Mouse (Mus musculus) neural tube, embryonic 15.5 days (tissue): Measurements from ENCODE around the gene Gxylt2. TPM values are rescaled to one million over a fixed set of nuclear protein-coding genes. Genes with fewer than 3 reads are reported as not detected.

Experiments
- ATAC-seq: fragments of 200-750 bp; cut with Nextera tagmentation; 2 replicates; pipeline ENCODE4 v1.8.0; 2017; ENCODE audit warnings: mild to moderate bottlenecking, moderate TSS enrichment, moderate library complexity; ENCODE audit not compliant: low FRiP score
- H3K27ac ChIP-seq: fragments of 300-500 bp; sonication (generic); replicated peaks from 2 replicates; pipeline ENCODE4 v1.5.1; 2015; ENCODE audit warnings: mild to moderate bottlenecking, inconsistent platforms
- H3K27me3 ChIP-seq: fragments of 300-500 bp; sonication (generic); replicated peaks from 2 replicates; pipeline ENCODE4 v1.6.1; 2015; ENCODE audit warnings: inconsistent platforms
- H3K36me3 ChIP-seq: fragments of 300-500 bp; sonication (generic); 2 replicates; pipeline ENCODE4 v1.6.1; 2015; ENCODE audit warnings: inconsistent platforms
- H3K4me1 ChIP-seq: fragments of 300-500 bp; sonication (generic); 2 replicates; pipeline ENCODE4 v1.6.1; 2015; ENCODE audit warnings: inconsistent platforms
- H3K4me2 ChIP-seq: fragments of 300-500 bp; sonication (generic); 2 replicates; pipeline ENCODE4 v1.6.1; 2015; ENCODE audit warnings: inconsistent platforms, mild to moderate bottlenecking, moderate library complexity
- H3K4me3 ChIP-seq: fragments of 300-500 bp; sonication (generic); replicated peaks from 2 replicates; pipeline ENCODE4 v1.5.1; 2015; ENCODE audit warnings: mild to moderate bottlenecking, inconsistent platforms
- H3K9ac ChIP-seq: fragments of 300-500 bp; sonication (generic); replicated peaks from 2 replicates; pipeline ENCODE4 v1.6.1; 2015; ENCODE audit warnings: mild to moderate bottlenecking, inconsistent platforms
- H3K9me3 ChIP-seq: fragments of 300-500 bp; sonication (generic); replicated peaks from 2 replicates; pipeline ENCODE4 v1.6.1; 2016; ENCODE audit warnings: inconsistent platforms
- WGBS: fragments of 180-500 bp; shearing (Covaris S2); methylation state at CpG from one replicate; pipeline ENCODE4 v1.1.7; 2015; ENCODE audit warnings: mixed read lengths; 5-methylcytosine and 5-hydroxymethylcytosine counted together
- polyA plus RNA-seq: library from polyadenylated mRNA; unstranded; fragments of >200 nt; fragmentation: Nextera tagmentation; extraction: Ambion mirVana; gene quantifications from 2 replicates; pipeline ENCODE4 v1.2.1, GENCODE M21; 2015

The Gxylt2 gene
- polyA plus RNA-seq, 1 experiment from 2014 or later: 2.2 TPM

DNA sequence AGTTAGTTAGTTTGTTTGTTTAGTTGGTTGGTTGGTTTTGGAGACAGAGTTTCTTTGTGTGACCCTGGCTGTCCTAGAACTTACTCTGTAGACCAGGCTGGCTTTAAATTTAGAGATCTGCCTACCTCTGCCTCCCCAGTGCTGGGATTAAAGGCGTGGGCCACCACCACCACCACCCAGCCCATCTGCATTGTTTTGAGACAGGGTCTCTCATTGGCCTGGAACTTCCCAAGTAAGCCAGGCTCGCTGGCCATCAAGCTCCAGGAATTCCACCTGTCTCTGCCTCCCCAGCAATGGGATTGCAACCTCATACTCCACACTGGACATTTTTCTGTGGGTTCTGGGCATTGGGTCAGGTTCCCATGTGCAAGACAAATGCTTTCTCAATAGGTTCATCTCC is 18.2 kb upstream of the Gxylt2 start:
- 88% methylated on average over 2 of the region's 2 CpGs for WGBS
- Histone ChIP-seq H3K27ac (no peak overlapping the region), H3K9ac (no peak overlapping the region), H3K4me3 (no peak overlapping the region), H3K9me3 (no peaks in the 10 kb centered on the region), H3K27me3 (no peaks in the 10 kb centered on the region), H3K36me3 (no peaks in the 10 kb centered on the region), H3K4me2 (no peak overlapping the region), H3K4me1 (no peaks in the 10 kb centered on the region)
- ATAC-seq: no peak

GRCm38 (mm10) chr6:100699986-100700385 is 4.5 kb upstream of the Gxylt2 start:
- H3K27ac ChIP-seq: no peak overlapping the region
- no peaks in the 10 kb centered on the region for H3K36me3 ChIP-seq
- H3K4me2 ChIP-seq: no peak overlapping the region
- H3K9me3 ChIP-seq: no peaks in the 10 kb centered on the region
- ATAC-seq: no peak
- H3K4me3 ChIP-seq: no peak overlapping the region
- no peak overlapping the region for H3K9ac ChIP-seq
- 86% methylated on average over 5 of the region's 5 CpGs for WGBS
- peaks cover 8% of the 10 kb centered on the region for H3K4me1 ChIP-seq
- peaks cover 18% of the 10 kb centered on the region for H3K27me3 ChIP-seq

DNA sequence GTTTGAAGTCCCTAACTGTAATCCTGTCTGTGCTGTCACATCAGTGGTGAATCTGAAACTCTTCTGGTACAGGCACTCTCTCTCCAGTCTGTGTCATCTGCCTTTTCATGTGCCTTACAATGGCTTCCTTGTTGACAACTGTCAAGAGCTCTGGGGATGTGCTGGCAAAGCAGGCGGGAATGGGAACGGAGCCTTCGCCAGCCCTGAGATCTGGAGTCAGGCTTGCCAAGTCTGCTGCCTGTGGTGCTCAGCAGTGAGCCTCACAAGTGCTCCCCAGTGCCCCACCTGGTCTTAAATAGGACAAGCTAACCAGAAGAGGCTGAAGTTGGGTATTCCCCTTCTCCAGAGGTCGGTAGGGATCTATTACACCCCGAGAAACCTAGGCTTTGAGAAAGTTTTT is 3.8 kb upstream of the Gxylt2 start:
- H3K27ac ChIP-seq: no peak overlapping the region
- ATAC-seq: no peak
- 64% methylated on average over 5 of the region's 5 CpGs for WGBS

GRCm38 (mm10) chr6:100704197-100704573 is 349 bp upstream of the Gxylt2 start:
- Histone ChIP-seq H3K36me3 (no peaks in the 10 kb centered on the region), H3K4me2 (peak overlapping the region; percentile 98), H3K9me3 (no peaks in the 10 kb centered on the region), H3K27ac (no peak overlapping the region), H3K9ac (peak overlapping the region; percentile 66), H3K4me3 (peak overlapping the region; percentile 65), H3K4me1 (peaks cover 16% of the 10 kb centered on the region), H3K27me3 (peaks cover 38% of the 10 kb centered on the region)
- WGBS: 35% methylated on average over 8 of the region's 8 CpGs
- ATAC-seq: no peak; the same call in 1 of the 2 replicates

More for the DNA sequence above, 3.8 kb upstream of the Gxylt2 start:
- Histone ChIP-seq H3K9me3 (no peaks in the 10 kb centered on the region), H3K27me3 (peaks cover 26% of the 10 kb centered on the region), H3K36me3 (no peaks in the 10 kb centered on the region), H3K4me1 (peaks cover 15% of the 10 kb centered on the region), H3K4me2 (no peak overlapping the region), H3K9ac (no peak overlapping the region), H3K4me3 (no peak overlapping the region)

DNA sequence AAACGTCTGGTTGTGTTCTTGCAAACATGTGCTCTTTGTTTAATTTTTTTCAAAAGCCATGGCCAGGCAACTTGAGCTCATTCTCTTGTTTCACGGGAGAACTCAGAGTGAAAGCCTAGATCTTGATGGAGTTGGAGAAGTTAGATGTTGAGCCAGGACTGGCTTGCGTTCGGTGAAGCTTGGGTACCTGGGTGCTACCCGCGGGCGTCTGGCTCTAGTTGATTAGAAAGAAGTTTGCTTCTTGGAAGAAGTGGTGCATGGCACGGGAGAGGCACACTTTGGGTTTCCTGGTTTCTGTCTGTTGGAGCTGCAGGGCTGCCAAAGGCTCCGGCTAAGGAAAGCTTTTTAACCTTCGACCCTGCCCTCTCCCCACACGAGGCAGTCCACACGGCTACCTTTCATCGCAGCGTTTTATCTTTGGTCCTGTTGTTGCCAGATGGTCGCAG is 855 bp downstream of the Gxylt2 start:
- H3K9ac ChIP-seq: 0 out of 2 replicates have a peak overlapping the region, but pooled peaks have one; percentile 66
- 5% methylated on average over 15 of the region's 15 CpGs for WGBS
- peaks cover 21% of the 10 kb centered on the region for H3K4me1 ChIP-seq
- peak overlapping the region; percentile 65 for H3K4me3 ChIP-seq
- H3K36me3 ChIP-seq: no peaks in the 10 kb centered on the region
- no peak for ATAC-seq
- H3K4me2 ChIP-seq: peak overlapping the region; percentile 98
- H3K9me3 ChIP-seq: no peaks in the 10 kb centered on the region
- H3K27ac ChIP-seq: no peak overlapping the region
- peaks cover 38% of the 10 kb centered on the region for H3K27me3 ChIP-seq

DNA sequence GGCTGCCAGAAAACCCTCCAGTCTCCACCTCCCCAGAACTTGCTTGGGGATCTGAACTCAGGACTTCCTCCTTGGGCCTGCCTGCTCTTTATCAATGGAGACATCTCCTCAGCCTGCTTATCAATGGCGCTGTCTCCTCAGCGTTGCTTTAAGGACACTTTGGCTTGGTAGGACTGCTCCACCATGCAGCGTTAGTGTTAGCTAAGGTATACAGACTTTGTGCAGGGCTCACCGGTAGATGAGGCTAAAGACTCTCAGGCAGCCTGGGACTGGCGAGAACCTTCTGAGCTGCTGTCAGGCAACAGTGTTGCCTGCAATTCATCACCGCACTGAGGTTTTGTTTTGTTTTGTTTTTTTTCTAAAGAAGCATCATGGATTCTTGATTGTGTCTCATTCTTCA is 2.3 kb downstream of the Gxylt2 start:
- Histone ChIP-seq H3K27ac (no peak overlapping the region), H3K9me3 (no peaks in the 10 kb centered on the region), H3K4me1 (peaks cover 21% of the 10 kb centered on the region), H3K4me3 (no peak overlapping the region), H3K4me2 (no peak overlapping the region), H3K27me3 (peaks cover 38% of the 10 kb centered on the region), H3K9ac (no peak overlapping the region), H3K36me3 (no peaks in the 10 kb centered on the region)
- no peak for ATAC-seq
- 83% methylated on average over 6 of the region's 6 CpGs for WGBS

DNA sequence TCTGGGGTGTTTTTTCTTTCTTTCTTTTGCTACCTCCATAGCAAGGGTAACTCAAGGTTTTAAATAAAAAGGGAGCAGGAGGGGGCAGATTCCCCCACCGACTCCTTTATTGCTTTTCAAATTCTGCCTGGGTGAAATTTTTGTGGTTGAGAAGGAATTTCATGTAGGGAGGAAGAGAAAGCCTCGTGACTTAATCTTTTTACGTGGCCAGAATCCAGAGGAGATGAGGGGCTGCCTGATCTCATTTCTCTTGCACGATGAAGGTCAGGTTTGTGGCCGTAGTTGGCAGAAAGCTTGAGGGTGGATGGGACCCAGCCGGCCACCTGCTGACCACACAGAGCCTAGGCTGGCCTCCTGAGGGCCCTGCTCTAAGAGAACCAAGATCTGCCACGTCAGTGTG is 3.0 kb downstream of the Gxylt2 start:
- 71% methylated on average over 7 of the region's 7 CpGs for WGBS

DNA sequence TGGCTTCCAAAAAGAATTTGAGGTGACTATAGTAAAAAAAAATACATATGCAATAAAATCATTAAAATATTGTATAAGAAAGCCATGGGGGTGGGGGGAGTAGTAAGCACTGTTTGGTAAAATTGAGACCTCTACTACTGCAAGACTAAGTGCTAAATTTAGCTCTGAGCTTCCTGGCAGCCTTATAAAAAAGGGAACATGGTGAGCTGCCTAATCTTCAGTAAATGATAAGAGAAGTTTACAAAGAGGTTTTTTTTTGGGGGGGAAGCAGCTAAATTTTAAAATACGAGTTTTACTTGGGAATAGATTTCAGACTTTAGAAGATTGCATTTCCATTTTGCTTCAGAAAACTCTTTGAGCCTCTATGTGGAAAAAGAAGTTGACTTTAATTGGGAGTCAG is 3.7 kb downstream of the Gxylt2 start:
- no peak for ATAC-seq
- H3K27ac ChIP-seq: no peak overlapping the region
- H3K27me3 ChIP-seq: peaks cover 31% of the 10 kb centered on the region
- no peaks in the 10 kb centered on the region for H3K9me3 ChIP-seq
- 92% methylated on average over 1 of the region's 1 CpGs for WGBS
- H3K9ac ChIP-seq: no peak overlapping the region
- peaks cover 21% of the 10 kb centered on the region for H3K4me1 ChIP-seq
- no peak overlapping the region for H3K4me2 ChIP-seq
- no peaks in the 10 kb centered on the region for H3K36me3 ChIP-seq
- H3K4me3 ChIP-seq: no peak overlapping the region

More for the DNA sequence above, 3.0 kb downstream of the Gxylt2 start:
- no peak for ATAC-seq
- H3K4me1 ChIP-seq: peaks cover 21% of the 10 kb centered on the region
- no peaks in the 10 kb centered on the region for H3K36me3 ChIP-seq
- H3K4me2 ChIP-seq: no peak overlapping the region
- H3K4me3 ChIP-seq: no peak overlapping the region
- H3K27me3 ChIP-seq: peaks cover 38% of the 10 kb centered on the region
- H3K27ac ChIP-seq: no peak overlapping the region
- H3K9me3 ChIP-seq: no peaks in the 10 kb centered on the region
- no peak overlapping the region for H3K9ac ChIP-seq

- Histone ChIP-seq H3K9me3 (no peaks in the 10 kb centered on the region), H3K27me3 (peaks cover 25% of the 10 kb centered on the region), H3K27ac (no peak overlapping the region), H3K9ac (no peak overlapping the region), H3K4me2 (no peak overlapping the region), H3K4me1 (peaks cover 21% of the 10 kb centered on the region), H3K4me3 (no peak overlapping the region), H3K36me3 (no peaks in the 10 kb centered on the region)
- 84% methylated on average over 9 of the region's 9 CpGs for WGBS
- no peak for ATAC-seq
Measured at GRCm38 (mm10) chr6:100708996-100709395, 4.5 kb downstream of the Gxylt2 start.

DNA sequence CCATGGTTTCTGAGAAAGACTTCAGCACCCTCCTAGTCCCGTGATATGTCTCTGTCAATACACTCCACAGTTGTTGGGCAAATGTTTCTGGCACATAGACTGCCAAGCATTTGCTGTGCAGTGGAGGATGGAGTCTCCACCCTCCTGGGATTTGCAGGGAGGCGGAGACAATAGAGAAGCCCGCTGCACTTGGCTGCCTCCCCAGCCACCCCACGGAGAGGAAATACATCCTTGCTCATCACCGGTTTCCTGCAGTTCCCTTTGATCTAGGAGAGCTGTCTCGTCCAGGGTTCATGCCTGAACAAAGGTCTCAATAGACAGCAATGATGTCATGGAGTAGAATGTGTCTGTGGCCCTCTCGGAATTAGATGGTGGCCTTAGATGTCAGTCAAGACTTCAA is 4.9 kb downstream of the Gxylt2 start:
- peaks cover 16% of the 10 kb centered on the region for H3K4me1 ChIP-seq
- no peak for ATAC-seq
- no peaks in the 10 kb centered on the region for H3K36me3 ChIP-seq
- WGBS: 15% methylated on average over 7 of the region's 7 CpGs
- no peak overlapping the region for H3K27ac ChIP-seq
- peaks cover 23% of the 10 kb centered on the region for H3K27me3 ChIP-seq
- no peak overlapping the region for H3K9ac ChIP-seq
- H3K9me3 ChIP-seq: no peaks in the 10 kb centered on the region
- no peak overlapping the region for H3K4me3 ChIP-seq
- 0 out of 2 replicates have a peak overlapping the region, but pooled peaks have one; percentile 17 for H3K4me2 ChIP-seq

DNA sequence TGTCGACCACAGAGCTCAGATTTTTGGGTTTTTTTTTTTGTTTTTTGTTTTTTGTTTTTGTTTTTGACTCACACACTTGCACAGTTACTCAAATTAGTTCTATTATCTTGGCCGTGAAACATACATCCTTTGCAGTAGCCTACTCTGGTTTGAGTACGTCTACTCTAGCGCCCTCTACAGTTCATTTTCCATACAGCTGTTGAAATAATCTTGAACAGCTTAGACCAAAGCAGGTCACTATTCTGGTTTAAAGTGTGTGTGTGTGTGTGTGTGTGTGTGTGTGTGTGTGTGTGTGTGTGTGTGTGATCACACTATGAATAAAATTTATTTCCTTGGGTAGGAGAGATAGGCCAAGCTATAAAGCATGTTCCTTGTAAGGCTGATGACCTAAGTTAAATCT is 5.6 kb downstream of the Gxylt2 start:
- Histone ChIP-seq H3K27me3 (peaks cover 18% of the 10 kb centered on the region), H3K9me3 (no peaks in the 10 kb centered on the region), H3K4me1 (peaks cover 11% of the 10 kb centered on the region), H3K4me3 (no peak overlapping the region), H3K27ac (no peak overlapping the region), H3K4me2 (no peak overlapping the region), H3K9ac (no peak overlapping the region), H3K36me3 (no peaks in the 10 kb centered on the region)
- WGBS: 50% methylated on average over 4 of the region's 4 CpGs
- ATAC-seq: no peak

DNA sequence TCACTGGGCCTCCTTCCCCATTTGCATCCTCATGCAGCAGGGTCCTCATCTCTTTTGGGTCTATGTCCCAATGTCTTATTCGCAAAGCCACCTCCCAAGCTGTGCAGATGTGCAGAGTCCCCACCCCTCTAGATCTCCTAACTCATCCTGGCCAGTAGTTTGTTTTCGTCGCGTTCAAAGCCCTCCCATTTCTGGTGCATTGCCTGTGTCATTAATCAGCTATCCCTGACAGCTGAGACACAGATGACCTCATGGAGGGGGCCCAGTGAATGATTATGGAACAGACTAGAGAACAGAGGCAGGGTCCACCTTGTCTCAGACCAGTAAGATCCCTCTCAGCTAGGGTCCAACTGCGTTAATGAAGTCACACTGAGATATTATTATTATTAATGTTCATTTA is 6.3 kb downstream of the Gxylt2 start:
- whole genome bisulfite sequencing: 77% methylated on average over 5 of the region's 5 CpGs
- H3K9me3 ChIP-seq: no peaks in the 10 kb centered on the region
- no peak overlapping the region for H3K27ac ChIP-seq
- H3K4me1 ChIP-seq: peaks cover 6% of the 10 kb centered on the region; the same call in 1 of the 2 replicates
- H3K9ac ChIP-seq: no peak overlapping the region
- no peak overlapping the region for H3K4me3 ChIP-seq
- ATAC-seq: no peak
- H3K36me3 ChIP-seq: no peaks in the 10 kb centered on the region
- H3K4me2 ChIP-seq: no peak overlapping the region
- H3K27me3 ChIP-seq: peaks cover 11% of the 10 kb centered on the region
